Mouse (Mus musculus) B cell, adult 62 days (primary cell): Measurements from ENCODE around the gene Pou5f2. TPM values are rescaled to one million over a fixed set of nuclear protein-coding genes. Genes with fewer than 3 reads are reported as not detected.

Experiments
- total RNA-seq: library from RNA; stranded (reverse); gene quantifications from 4 replicates; pipeline ENCODE4 v1.2.4, GENCODE M21; 2023

Pou5f2 gene
- total RNA-seq, result 6.0 to 9.3 TPM (median 6.7 TPM) in 4 replicates

GRCm38 (mm10) chr13:78024683-78025294 lies at the start of gene Pou5f2:
Gene Pou5f2 (plus strand): TSS chr13:78024902.

Other genes starting within 250 kb of the Pou5f2 start
- gene Nr2f1, start 174.9 kb downstream of the Pou5f2 start, total RNA-seq, result not detected in 4 replicates